Mouse (Mus musculus) E14TG2a.4 (cell line): ENCODE data around the gene Pole4.

Source experiments
- CTCF ChIP-seq: conservative IDR thresholded peaks from 2 replicates; pipeline ENCODE4 v1.5.1; 2014; ENCODE audit warnings: low read length
- NANOG ChIP-seq: IDR thresholded peaks from 2 replicates; pipeline ENCODE4 v1.6.1; 2014; ENCODE audit warnings: borderline replicate concordance, low read length, mixed read lengths
- POU5F1 ChIP-seq: IDR thresholded peaks from 2 replicates; pipeline ENCODE4 v1.6.1; 2014; ENCODE audit warnings: low read length, borderline replicate concordance

- TF ChIP-seq CTCF = 0 out of 2 replicates have a peak, but pooled peaks have one; percentile 5
- TF ChIP-seq POU5F1 = no peak
- no peak for TF ChIP-seq NANOG
Observed at GRCm38 (mm10) chr6:82735347-82735746, 30.2 kb upstream of the Pole4 start.
